Mouse (Mus musculus) lung, embryonic 16.5 days (tissue): ENCODE measurements around the gene Gnb1. TPM values are rescaled to one million over a fixed set of nuclear protein-coding genes. Genes with fewer than 3 reads are reported as not detected.

Experiments
- ATAC-seq: fragments of 200-750 bp; cut with Nextera tagmentation; 2 replicates; pipeline ENCODE4 v1.8.0; 2017; ENCODE audit warnings: low read depth, mild to moderate bottlenecking, moderate library complexity
- H3K27ac ChIP-seq: fragments of 300-500 bp; sonication (generic); 2 replicates; pipeline ENCODE4 v1.5.1; 2014; ENCODE audit warnings: mild to moderate bottlenecking, control low read depth, low read length
- H3K27me3 ChIP-seq: fragments of 300-500 bp; sonication (generic); 2 replicates; pipeline ENCODE4 v1.6.1; 2014; ENCODE audit warnings: low read depth, low read length, mixed read lengths; ENCODE audit not compliant: control insufficient read depth, insufficient read depth
- H3K36me3 ChIP-seq: fragments of 300-500 bp; sonication (generic); 2 replicates; pipeline ENCODE4 v1.6.1; 2014; ENCODE audit warnings: low read length; ENCODE audit not compliant: control insufficient read depth, insufficient read depth
- H3K4me1 ChIP-seq: fragments of 300-500 bp; sonication (generic); replicated peaks from 2 replicates; pipeline ENCODE4 v1.6.1; 2014; ENCODE audit warnings: low read length, mixed read lengths; ENCODE audit not compliant: control insufficient read depth, insufficient read depth
- H3K4me2 ChIP-seq: fragments of 300-500 bp; sonication (generic); 2 replicates; pipeline ENCODE4 v1.6.1; 2014; ENCODE audit warnings: low read depth, low read length, control low read depth
- H3K4me3 ChIP-seq: fragments of 300-500 bp; sonication (generic); 2 replicates; pipeline ENCODE4 v1.5.1; 2014; ENCODE audit warnings: mild to moderate bottlenecking, low read length, control low read depth
- H3K9ac ChIP-seq: fragments of 300-500 bp; sonication (generic); 2 replicates; pipeline ENCODE4 v1.6.1; 2014; ENCODE audit warnings: low read length, control low read depth
- H3K9me3 ChIP-seq: fragments of 300-500 bp; sonication (generic); 2 replicates; pipeline ENCODE4 v1.6.1; 2016; ENCODE audit warnings: low read length; ENCODE audit not compliant: control insufficient read depth
- WGBS: fragments of 180-500 bp; shearing (Covaris S2); extraction: QIAGEN DNeasy Blood & Tissue Kit; methylation state at CpG from one replicate; pipeline ENCODE4 v1.1.7; 2014; 5-methylcytosine and 5-hydroxymethylcytosine counted together
- polyA plus RNA-seq: library from polyadenylated mRNA; unstranded; fragments of >200 nt; fragmentation: Nextera tagmentation; extraction: Ambion mirVana; gene quantifications from 2 replicates; pipeline ENCODE4 v1.2.1, GENCODE M21; 2015

Gene Gnb1
- polyA plus RNA-seq: 389 and 455 TPM in 2 replicates

DNA sequence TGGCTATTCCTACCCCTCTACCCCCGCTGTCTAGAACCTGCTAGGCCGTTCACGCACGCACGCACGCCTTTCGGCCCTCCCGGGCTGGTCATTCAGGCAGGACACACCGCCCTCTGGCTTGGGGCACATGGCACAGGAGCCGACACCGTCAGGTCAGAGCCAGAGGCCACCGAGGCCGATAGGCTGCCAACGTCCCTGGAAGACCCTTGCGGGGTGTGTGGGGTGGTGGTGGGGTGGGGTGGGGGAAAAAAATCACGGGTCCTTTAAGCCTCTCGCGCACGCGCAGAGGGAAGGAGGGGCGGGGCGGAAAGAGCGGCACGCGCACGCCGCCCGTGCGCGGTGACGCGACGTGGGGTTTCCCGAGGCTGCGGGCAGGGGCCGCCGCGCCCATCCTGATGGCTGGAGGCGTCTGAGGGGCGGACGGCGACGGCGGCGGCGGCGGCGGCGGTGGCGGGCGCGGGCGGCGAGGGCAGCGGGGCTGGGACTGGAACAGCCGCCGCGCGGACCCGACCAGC lies at the start of gene Gnb1:
Gene Gnb1 (plus strand): TSS at position 372 of the 515 bp plus-strand sequence.
- Histone ChIP-seq H3K27ac (peak within 1 kb of the TSS; percentile 91), H3K9ac (peak within 1 kb of the TSS; percentile 100), H3K9me3 (no peaks in the 10 kb centered on the region), H3K4me3 (peak within 1 kb of the TSS; percentile 92), H3K4me1 (peaks cover 59% of the 10 kb centered on the region), H3K27me3 (no peaks in the 10 kb centered on the region), H3K4me2 (peak within 1 kb of the TSS; percentile 83), H3K36me3 (no peaks in the 10 kb centered on the region)
- ATAC-seq: peak; percentile 81
- WGBS: under 1% methylated on average over 56 of the region's 60 CpGs

DNA sequence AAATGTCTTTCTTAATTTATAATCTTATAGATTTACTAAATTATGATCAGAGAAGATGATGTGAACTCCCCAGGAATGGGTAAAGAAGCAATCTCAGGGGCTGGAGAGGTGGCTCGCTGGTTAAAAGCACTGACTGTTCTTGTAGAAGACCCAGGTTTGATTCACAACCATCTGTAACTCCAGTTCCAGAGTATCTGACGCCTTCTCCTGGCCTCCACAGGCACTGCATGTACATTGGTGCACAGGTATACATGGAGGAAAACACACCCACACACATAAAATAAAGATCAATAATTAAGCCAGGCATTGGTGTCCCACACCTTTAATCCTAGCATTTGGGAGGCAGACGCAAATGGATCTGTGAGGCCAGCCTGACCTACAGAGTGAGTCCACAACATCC lies 48.4 kb upstream of the Gnb1 start:
- WGBS: 64% methylated on average over 3 of the region's 3 CpGs
- Histone ChIP-seq H3K4me2 (no peak overlapping the region), H3K27me3 (no peaks in the 10 kb centered on the region), H3K9ac (no peak overlapping the region), H3K4me1 (no peaks in the 10 kb centered on the region), H3K9me3 (no peaks in the 10 kb centered on the region), H3K36me3 (no peaks in the 10 kb centered on the region), H3K27ac (no peak overlapping the region), H3K4me3 (no peak overlapping the region)
- ATAC-seq: no peak

DNA sequence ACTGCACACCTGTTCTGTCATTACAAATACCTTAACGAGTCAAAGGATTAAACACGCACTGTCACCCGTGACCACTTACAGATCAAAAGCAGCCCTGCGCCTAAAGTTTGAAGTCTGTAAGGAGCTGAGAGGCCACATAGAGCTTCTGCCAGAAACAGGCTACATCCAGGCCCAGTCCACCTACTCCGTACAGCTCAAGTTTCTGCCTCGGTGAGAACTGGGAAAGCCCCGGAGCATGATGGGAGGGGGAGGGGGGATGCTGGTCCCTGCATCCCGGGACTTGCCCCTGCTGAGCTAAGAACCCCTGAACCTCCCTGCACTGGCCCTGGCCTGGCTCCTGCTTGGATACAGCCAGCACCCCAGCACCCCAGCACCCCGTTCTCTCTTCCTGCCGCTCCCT lies 39.6 kb upstream of the Gnb1 start:
- H3K27ac ChIP-seq: no peak overlapping the region
- no peak for ATAC-seq
- no peak overlapping the region for H3K4me3 ChIP-seq
- no peaks in the 10 kb centered on the region for H3K36me3 ChIP-seq
- no peaks in the 10 kb centered on the region for H3K9me3 ChIP-seq
- no peak overlapping the region for H3K4me2 ChIP-seq
- H3K27me3 ChIP-seq: no peaks in the 10 kb centered on the region
- no peaks in the 10 kb centered on the region for H3K4me1 ChIP-seq
- no peak overlapping the region for H3K9ac ChIP-seq
- 28% methylated on average over 10 of the region's 10 CpGs for WGBS

DNA sequence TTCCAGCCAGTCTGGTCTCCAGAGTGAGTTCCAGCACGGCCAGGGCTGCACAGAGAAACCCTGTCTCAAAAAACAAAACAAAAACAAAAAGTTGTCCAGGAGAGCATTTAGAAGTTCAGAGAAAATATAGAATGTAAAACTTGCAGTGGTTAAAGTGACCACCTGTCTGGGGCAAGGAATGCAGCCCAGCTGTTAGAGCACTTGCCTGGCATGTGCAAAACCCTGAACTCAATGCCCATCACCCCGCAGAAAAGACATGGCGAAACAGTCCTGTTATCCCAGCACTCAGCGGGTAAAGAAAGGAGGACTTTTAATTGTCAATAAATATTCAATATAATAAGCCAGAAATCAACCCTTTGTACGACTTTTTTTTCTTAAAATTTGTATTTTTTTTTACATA lies 32.6 kb upstream of the Gnb1 start:
- 71% methylated on average over 5 of the region's 5 CpGs for WGBS
- Histone ChIP-seq H3K9ac (no peak overlapping the region), H3K27ac (no peak overlapping the region), H3K36me3 (no peaks in the 10 kb centered on the region), H3K4me3 (no peak overlapping the region), H3K27me3 (no peaks in the 10 kb centered on the region), H3K4me2 (no peak overlapping the region), H3K4me1 (no peaks in the 10 kb centered on the region), H3K9me3 (no peaks in the 10 kb centered on the region)
- no peak for ATAC-seq

DNA sequence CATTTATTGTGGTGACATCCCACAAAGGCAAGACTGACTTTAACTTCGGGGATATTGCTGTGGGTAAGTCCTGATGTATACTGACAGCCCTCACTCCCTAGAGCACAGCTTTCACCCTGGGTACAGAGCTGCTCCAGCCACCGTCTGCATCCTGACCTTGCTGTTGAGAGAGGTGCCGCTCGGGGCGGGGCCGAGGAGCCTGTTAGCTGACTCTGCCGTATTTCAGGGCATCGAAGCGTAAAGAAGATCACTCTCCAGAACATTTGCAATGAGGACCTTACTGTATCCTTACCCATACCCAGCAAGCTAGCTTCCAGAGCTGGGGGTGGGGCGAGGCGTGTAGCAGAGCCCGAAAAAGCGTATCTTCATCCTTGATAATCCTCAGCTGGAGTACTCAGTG lies 28.1 kb upstream of the Gnb1 start:
- no peak overlapping the region for H3K4me2 ChIP-seq
- no peak overlapping the region for H3K9ac ChIP-seq
- H3K9me3 ChIP-seq: no peaks in the 10 kb centered on the region
- no peaks in the 10 kb centered on the region for H3K4me1 ChIP-seq
- no peak for ATAC-seq
- WGBS: 69% methylated on average over 13 of the region's 13 CpGs
- H3K4me3 ChIP-seq: no peak overlapping the region
- H3K27me3 ChIP-seq: no peaks in the 10 kb centered on the region
- no peaks in the 10 kb centered on the region for H3K36me3 ChIP-seq
- H3K27ac ChIP-seq: no peak overlapping the region

DNA sequence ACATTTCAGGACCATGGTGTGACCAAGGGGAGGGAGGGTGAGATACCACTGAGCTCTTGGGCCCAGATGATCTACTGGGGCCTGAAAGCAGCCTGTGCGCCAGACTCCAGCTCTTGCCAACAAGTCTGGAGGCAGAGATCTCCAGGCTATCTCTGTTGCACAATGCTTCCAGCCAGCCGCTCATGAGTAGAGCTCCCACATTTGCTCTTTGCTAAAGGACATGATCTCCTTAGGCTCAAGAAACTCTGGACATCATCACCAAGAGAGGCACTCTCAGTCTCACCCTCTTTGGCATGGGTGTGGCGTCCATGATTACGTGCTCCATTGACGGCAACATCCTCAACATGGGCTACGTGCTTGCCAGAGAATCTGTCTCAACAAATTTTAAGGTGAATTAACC lies 27.6 kb upstream of the Gnb1 start:
- no peaks in the 10 kb centered on the region for H3K4me1 ChIP-seq
- 73% methylated on average over 6 of the region's 6 CpGs for WGBS

DNA sequence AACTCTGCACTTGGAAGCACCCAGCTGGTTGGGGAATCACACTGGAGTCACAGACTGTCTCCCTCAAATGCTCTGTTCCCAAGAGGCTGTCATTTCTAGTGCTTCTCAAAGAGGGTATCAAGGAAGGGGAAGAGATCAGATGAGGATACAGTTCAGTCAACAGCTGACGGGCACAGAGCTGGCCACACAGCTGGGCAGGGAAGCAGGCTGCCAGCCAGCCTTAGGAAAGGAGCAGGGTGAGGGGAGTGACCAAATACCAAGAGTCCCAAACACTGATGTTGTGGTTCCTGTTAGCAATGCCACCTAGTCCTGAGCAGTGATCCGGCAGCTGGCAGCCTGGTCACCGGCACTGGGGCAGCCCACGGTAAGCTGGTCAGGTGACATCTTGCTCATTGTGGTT lies 27.1 kb upstream of the Gnb1 start:
- ATAC-seq: no peak
- H3K9ac ChIP-seq: no peak overlapping the region
- no peak overlapping the region for H3K4me3 ChIP-seq
- no peak overlapping the region for H3K4me2 ChIP-seq
- H3K36me3 ChIP-seq: no peaks in the 10 kb centered on the region
- no peaks in the 10 kb centered on the region for H3K9me3 ChIP-seq
- 81% methylated on average over 4 of the region's 4 CpGs for WGBS
- no peaks in the 10 kb centered on the region for H3K27me3 ChIP-seq
- H3K4me1 ChIP-seq: no peaks in the 10 kb centered on the region
- no peak overlapping the region for H3K27ac ChIP-seq

More for the DNA sequence above, 27.6 kb upstream of the Gnb1 start:
- Histone ChIP-seq H3K27ac (no peak overlapping the region), H3K36me3 (no peaks in the 10 kb centered on the region), H3K4me2 (no peak overlapping the region), H3K9ac (no peak overlapping the region), H3K4me3 (no peak overlapping the region), H3K9me3 (no peaks in the 10 kb centered on the region), H3K27me3 (no peaks in the 10 kb centered on the region)
- no peak for ATAC-seq

DNA sequence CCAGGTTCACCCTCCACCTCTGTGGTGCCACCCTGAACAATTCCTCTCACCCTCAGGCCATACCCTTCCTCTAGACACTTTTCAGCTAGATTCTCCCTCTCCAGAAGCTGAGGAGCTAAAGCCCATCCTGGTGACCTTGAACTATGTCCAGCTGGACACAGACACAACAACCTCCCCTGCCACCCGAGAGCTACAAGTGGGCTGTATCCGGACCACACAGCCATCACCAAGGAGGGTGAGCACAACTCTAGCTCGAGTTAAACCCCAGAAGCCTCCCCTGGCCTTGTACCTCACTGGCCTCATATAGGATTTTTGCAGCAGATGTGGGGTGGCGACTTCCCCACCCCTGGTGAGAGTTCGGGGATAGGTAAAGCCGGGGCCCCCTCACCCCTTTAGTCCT lies 25.6 kb upstream of the Gnb1 start:
- Histone ChIP-seq H3K4me3 (no peak overlapping the region), H3K4me1 (no peaks in the 10 kb centered on the region), H3K4me2 (no peak overlapping the region), H3K9ac (no peak overlapping the region), H3K9me3 (no peaks in the 10 kb centered on the region), H3K27me3 (no peaks in the 10 kb centered on the region), H3K27ac (no peak overlapping the region), H3K36me3 (no peaks in the 10 kb centered on the region)
- WGBS: 66% methylated on average over 6 of the region's 6 CpGs
- ATAC-seq: no peak

DNA sequence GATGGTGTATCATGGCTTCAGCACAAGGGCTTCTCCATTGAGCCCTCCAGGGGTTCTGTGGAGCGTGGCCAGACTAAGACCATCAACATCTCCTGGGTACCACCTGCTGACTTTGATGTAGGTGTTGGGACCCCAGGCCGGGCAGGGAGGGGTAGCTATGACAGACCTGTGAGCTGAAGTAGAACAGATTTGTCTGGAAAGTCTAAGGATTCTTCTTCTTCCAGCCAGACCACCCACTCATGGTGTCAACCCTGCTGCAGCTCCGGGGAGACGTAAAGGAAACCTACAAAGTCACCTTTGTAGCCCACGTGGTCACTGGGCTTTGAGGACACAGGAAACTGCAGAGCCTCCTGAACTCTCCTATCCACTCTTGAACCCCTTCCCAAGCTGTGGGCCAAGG lies 25.1 kb upstream of the Gnb1 start:
- Histone ChIP-seq H3K36me3 (no peaks in the 10 kb centered on the region), H3K9me3 (no peaks in the 10 kb centered on the region), H3K4me2 (no peak overlapping the region), H3K9ac (no peak overlapping the region), H3K27ac (no peak overlapping the region), H3K4me1 (no peaks in the 10 kb centered on the region), H3K4me3 (no peak overlapping the region), H3K27me3 (no peaks in the 10 kb centered on the region)
- ATAC-seq: no peak
- 73% methylated on average over 5 of the region's 5 CpGs for WGBS
